Mouse (Mus musculus) heart, embryonic 11.5 days (tissue): ENCODE data around the gene Sh2d2a. TPM values are rescaled to one million over a fixed set of nuclear protein-coding genes. Genes with fewer than 3 reads are reported as not detected.
"Not testable (repeated sequence)": the region's sequence is repeated elsewhere in the genome, so short reads cannot be mapped to it uniquely, and the experiment has no call there.

ENCODE experiments used
- ATAC-seq: fragments of 200-750 bp; cut with Nextera tagmentation; replicated peaks from 2 replicates; pipeline ENCODE4 v1.8.0; 2017; ENCODE audit warnings: moderate library complexity; ENCODE audit not compliant: insufficient number of reproducible peaks, low FRiP score, low TSS enrichment
- H3K27ac ChIP-seq: fragments of 300-500 bp; sonication (generic); 2 replicates; pipeline ENCODE4 v1.5.1; 2014; ENCODE audit warnings: mild to moderate bottlenecking, low read depth, low read length
- H3K27me3 ChIP-seq: fragments of 300-500 bp; sonication (generic); 2 replicates; pipeline ENCODE4 v1.6.1; 2014; ENCODE audit warnings: mild to moderate bottlenecking, low read length, mixed read lengths; ENCODE audit not compliant: control insufficient read depth, insufficient read depth
- H3K36me3 ChIP-seq: fragments of 300-500 bp; sonication (generic); 2 replicates; pipeline ENCODE4 v1.6.1; 2014; ENCODE audit warnings: mild to moderate bottlenecking, low read length, moderate library complexity, mixed read lengths; ENCODE audit not compliant: control insufficient read depth, insufficient read depth
- H3K4me1 ChIP-seq: fragments of 300-500 bp; sonication (generic); 2 replicates; pipeline ENCODE4 v1.6.1; 2014; ENCODE audit warnings: low read length; ENCODE audit not compliant: control insufficient read depth, insufficient read depth
- H3K4me2 ChIP-seq: fragments of 300-500 bp; sonication (generic); 2 replicates; pipeline ENCODE4 v1.6.1; 2014; ENCODE audit warnings: mild to moderate bottlenecking, moderate library complexity
- H3K4me3 ChIP-seq: fragments of 300-500 bp; sonication (generic); 2 replicates; pipeline ENCODE4 v1.5.1; 2014; ENCODE audit warnings: low read depth, low read length
- H3K9ac ChIP-seq: fragments of 300-500 bp; sonication (generic); 2 replicates; pipeline ENCODE4 v1.6.1; 2014; ENCODE audit warnings: mild to moderate bottlenecking, low read depth, low read length, moderate library complexity
- H3K9me3 ChIP-seq: fragments of 300-500 bp; sonication (generic); replicated peaks from 2 replicates; pipeline ENCODE4 v1.6.1; 2016; ENCODE audit warnings: low read length; ENCODE audit not compliant: control insufficient read depth
- WGBS: fragments of 180-500 bp; shearing (Covaris S2); extraction: QIAGEN DNeasy Blood & Tissue Kit; methylation state at CpG from one replicate; pipeline ENCODE4 v1.1.7; 2014; ENCODE audit not compliant: insufficient replicate concordance; 5-methylcytosine and 5-hydroxymethylcytosine counted together
- polyA plus RNA-seq: library from polyadenylated mRNA; unstranded; fragments of >200 nt; fragmentation: Nextera tagmentation; extraction: Ambion mirVana; gene quantifications from 2 replicates; pipeline ENCODE4 v1.2.1, GENCODE M21; 2014

Gene Sh2d2a
- polyA plus RNA-seq, 1 experiment from 2014 or later = 0.17 TPM

DNA sequence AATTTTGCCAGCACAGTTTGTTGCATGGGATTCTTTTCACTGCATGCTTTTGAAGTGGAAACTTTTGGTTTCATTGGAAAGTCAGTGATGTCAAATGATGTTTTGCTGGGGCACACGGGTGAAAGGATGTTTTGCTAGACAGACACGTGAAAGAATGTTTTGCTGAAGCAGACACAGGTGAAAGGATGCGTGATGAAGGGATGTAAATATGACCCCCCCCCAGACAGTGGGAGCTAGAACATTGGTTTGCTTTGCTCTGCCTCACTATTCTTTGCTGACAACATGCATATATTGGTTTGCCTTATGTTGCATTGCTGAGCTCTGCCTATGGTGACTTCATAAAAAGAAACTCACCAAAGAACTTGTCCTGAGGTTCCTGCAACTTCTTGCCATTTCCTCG lies 1.6 kb upstream of the Sh2d2a start:
- no peak overlapping the region for H3K4me2 ChIP-seq
- no peak overlapping the region for H3K9ac ChIP-seq
- H3K9me3 ChIP-seq = no peaks in the 10 kb centered on the region
- H3K4me1 ChIP-seq = peaks cover 5% of the 10 kb centered on the region; the same call in 1 of the 2 replicates
- H3K4me3 ChIP-seq = no peak overlapping the region
- no peaks in the 10 kb centered on the region; the same call in 1 of the 2 replicates for H3K27me3 ChIP-seq
- H3K27ac ChIP-seq = no peak overlapping the region
- no peaks in the 10 kb centered on the region for H3K36me3 ChIP-seq
- ATAC-seq = no peak
- 78% methylated on average over 4 of the region's 4 CpGs for WGBS

DNA sequence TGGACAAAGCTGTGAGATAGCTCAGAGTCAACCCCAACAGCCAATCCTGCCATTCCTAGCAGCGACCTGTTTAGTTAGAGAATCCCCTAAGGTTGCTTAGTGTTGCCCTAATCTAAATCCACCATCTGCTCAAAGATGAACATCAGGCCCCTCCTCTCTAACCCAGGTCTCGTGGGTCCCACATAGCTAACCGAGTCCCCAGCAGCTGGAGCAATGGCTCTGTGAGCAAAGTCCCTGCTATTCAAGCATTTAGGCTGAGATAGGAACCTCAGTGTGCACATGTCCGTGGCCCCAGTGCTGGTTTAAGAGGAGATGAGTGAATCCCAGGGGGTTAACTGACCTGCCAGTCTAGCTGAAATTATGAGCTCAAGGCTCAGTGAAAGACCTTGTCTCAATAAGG lies 369 bp upstream of the Sh2d2a start:
- H3K9me3 ChIP-seq = no peaks in the 10 kb centered on the region
- no peaks in the 10 kb centered on the region for H3K36me3 ChIP-seq
- 73% methylated on average over 4 of the region's 4 CpGs for WGBS
- H3K4me3 ChIP-seq = no peak overlapping the region
- no peak overlapping the region for H3K27ac ChIP-seq
- no peak for ATAC-seq
- no peak overlapping the region for H3K4me2 ChIP-seq
- H3K9ac ChIP-seq = no peak overlapping the region
- peaks cover 5% of the 10 kb centered on the region; the same call in 1 of the 2 replicates for H3K4me1 ChIP-seq
- H3K27me3 ChIP-seq = no peaks in the 10 kb centered on the region

DNA sequence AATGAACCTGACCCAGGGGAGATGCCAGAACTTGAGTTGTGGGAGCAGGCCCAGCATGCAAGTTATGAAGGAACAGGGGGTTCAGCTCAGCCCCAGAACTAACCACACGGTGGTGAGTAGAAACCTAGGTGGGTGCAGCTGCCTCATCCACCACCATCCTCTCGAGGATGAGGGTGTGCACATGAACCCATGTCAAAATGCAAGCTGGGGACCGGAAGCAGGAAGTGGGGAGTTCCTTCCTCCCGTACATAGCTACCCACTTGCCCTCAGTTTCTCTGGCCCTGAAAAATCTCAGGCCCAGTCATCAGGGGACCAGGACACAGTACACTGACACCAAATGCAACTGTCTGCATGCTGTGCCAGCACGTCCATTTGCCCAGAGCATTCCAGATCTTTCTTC lies 1.1 kb downstream of the Sh2d2a start:
- Histone ChIP-seq H3K27me3 (no peaks in the 10 kb centered on the region), H3K9ac (no peak overlapping the region), H3K4me3 (no peak overlapping the region), H3K4me1 (peaks cover 5% of the 10 kb centered on the region; the same call in 1 of the 2 replicates), H3K27ac (no peak overlapping the region), H3K4me2 (no peak overlapping the region), H3K36me3 (no peaks in the 10 kb centered on the region), H3K9me3 (no peaks in the 10 kb centered on the region)
- ATAC-seq = no peak
- 66% methylated on average over 5 of the region's 5 CpGs for WGBS

DNA sequence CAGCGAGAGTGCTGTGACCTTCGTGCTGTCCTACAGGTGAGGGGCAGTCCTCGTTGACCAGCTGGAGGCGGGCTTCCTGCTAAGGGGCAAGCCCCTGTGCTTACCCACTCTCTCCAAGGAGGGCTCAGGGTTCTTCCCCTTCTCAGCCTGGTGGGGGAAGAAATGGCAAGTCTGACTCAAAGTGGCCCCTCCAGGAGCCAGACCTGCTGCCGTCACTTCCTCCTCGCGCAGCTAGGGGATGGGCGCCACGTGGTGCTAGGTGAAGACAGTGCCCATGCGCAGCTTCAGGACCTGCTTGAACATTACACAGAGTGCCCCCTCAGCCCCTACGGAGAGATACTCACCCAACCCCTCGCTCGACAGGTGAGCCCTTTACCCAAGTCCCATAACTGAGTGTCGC lies 2.6 kb downstream of the Sh2d2a start:
- Histone ChIP-seq H3K4me3 (no peak overlapping the region), H3K9me3 (no peaks in the 10 kb centered on the region), H3K9ac (no peak overlapping the region), H3K4me2 (no peak overlapping the region), H3K4me1 (peaks cover 5% of the 10 kb centered on the region; the same call in 1 of the 2 replicates), H3K27me3 (no peaks in the 10 kb centered on the region), H3K27ac (no peak overlapping the region), H3K36me3 (no peaks in the 10 kb centered on the region)
- 72% methylated on average over 14 of the region's 14 CpGs for WGBS
- ATAC-seq = no peak

DNA sequence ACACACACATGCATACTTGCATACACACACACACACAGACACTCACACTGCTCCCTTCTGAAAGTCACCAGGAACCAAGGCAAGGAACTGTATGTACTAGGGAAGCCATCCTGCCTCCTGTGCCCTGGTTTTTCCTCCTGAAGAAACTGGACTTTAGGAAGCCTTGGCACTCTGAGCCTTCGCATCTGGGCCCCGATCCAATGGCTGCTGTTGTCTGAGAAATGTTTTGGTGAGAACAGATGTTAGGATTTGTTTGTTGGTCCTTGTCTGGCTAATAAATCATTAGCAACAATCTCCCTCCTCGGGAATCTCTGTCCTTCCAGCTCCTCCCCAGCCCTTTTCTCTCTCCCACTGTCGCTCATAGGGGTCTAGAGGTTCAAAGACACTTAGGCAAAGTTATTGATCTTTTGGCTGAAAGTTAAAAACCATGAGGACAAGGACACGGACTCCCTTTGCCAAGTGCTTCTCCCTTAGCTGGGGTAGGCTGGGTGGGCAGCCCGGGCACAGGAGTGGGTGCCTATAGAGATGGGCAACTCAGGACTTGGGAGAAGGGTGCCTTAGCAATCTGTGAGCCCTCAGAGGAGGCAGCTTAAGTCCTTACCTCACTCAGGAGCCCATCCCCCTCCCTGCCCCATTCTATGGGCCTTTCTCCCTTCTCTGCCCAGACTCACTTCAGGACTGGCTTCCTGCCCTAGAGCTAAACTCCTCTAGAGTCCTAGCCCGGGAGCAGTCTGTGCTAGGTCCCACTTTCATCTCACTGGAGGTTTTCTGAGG lies 8.4 kb downstream of the Sh2d2a start:
- H3K27ac ChIP-seq = no peak overlapping the region
- no peaks in the 10 kb centered on the region for H3K4me1 ChIP-seq
- H3K9me3 ChIP-seq = no peaks in the 10 kb centered on the region
- H3K36me3 ChIP-seq = peaks cover 14% of the 10 kb centered on the region
- WGBS = 61% methylated on average over 7 of the region's 7 CpGs
- no peak for ATAC-seq
- no peak overlapping the region for H3K9ac ChIP-seq
- no peak overlapping the region for H3K4me2 ChIP-seq
- H3K4me3 ChIP-seq = no peak overlapping the region
- H3K27me3 ChIP-seq = no peaks in the 10 kb centered on the region

DNA sequence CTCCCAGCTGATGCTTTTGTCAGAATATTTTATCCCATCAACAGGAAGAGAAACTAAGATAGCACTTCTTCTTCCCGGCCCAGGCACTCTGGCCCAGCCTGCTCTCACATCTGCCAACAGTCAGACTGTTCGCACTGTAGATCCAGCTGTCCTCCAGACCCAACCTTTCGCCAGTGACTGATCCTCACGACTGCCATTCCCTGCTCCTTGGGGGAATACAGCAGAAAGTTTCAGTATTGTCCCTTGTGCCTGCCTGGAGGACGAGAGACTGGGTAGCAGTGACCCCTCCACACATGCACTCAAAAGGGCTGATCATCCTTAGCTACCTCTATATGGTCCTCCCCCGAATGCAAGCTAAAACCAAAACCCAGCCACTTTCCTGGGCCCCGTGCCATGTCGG lies 9.4 kb downstream of the Sh2d2a start:
- H3K36me3 ChIP-seq = peaks cover 14% of the 10 kb centered on the region
- 81% methylated on average over 8 of the region's 8 CpGs for WGBS

DNA sequence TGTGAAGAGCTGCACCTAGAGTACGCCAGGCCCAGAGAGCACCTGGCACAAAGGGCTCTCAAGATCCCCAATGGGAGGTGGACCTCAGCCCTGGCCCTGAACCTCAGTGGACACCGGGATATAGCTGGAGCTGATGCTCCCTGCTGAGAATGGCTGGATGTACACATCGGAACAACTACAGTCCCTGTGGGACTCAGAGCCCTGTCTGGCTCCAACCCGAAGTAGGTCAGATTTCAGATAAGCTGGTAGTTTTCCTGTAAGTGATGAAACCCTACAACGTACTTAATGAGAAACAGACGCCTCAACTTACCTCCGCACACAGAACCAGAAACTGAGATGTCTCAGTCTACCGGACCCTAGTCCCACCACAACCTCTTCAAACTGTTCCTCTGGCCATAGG lies 11.1 kb downstream of the Sh2d2a start:
- H3K4me2 ChIP-seq = no peak overlapping the region
- H3K27ac ChIP-seq = no peak overlapping the region
- no peak overlapping the region for H3K4me3 ChIP-seq
- 87% methylated on average over 8 of the region's 8 CpGs for WGBS
- no peaks in the 10 kb centered on the region for H3K4me1 ChIP-seq
- peaks cover 23% of the 10 kb centered on the region for H3K36me3 ChIP-seq
- ATAC-seq = no peak
- H3K9ac ChIP-seq = no peak overlapping the region
- no peaks in the 10 kb centered on the region for H3K9me3 ChIP-seq
- H3K27me3 ChIP-seq = no peaks in the 10 kb centered on the region

More for the DNA sequence above, 9.4 kb downstream of the Sh2d2a start:
- Histone ChIP-seq H3K9me3 (no peaks in the 10 kb centered on the region), H3K4me2 (no peak overlapping the region), H3K27ac (no peak overlapping the region), H3K4me3 (no peak overlapping the region), H3K4me1 (no peaks in the 10 kb centered on the region), H3K27me3 (no peaks in the 10 kb centered on the region), H3K9ac (no peak overlapping the region)
- no peak for ATAC-seq

DNA sequence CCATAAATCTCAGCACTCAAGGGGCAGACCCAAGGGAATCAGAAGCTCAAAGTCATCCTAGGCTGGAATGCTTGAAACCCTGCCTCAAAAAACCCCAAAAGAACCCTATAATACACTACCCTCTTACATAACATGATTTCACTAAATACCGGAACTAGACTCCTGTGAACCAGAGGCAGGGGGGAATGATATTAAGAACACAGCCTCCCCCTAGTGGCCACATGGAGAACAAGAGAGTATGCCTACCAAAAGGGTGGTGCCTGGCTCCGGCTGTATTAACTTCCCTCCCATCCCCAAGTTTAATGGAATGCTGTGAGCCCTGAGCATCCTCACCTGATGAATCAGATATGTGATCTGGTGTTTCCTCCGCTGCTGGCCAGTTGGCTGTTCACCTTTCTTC lies 13.3 kb downstream of the Sh2d2a start:
- WGBS = 38% methylated on average over 3 of the region's 3 CpGs
- H3K9ac ChIP-seq = no peak overlapping the region
- H3K27me3 ChIP-seq = no peaks in the 10 kb centered on the region
- no peaks in the 10 kb centered on the region for H3K9me3 ChIP-seq
- H3K4me2 ChIP-seq = no peak overlapping the region
- H3K27ac ChIP-seq = no peak overlapping the region
- peaks cover 28% of the 10 kb centered on the region for H3K36me3 ChIP-seq
- no peaks in the 10 kb centered on the region for H3K4me1 ChIP-seq
- no peak for ATAC-seq
- H3K4me3 ChIP-seq = no peak overlapping the region

DNA sequence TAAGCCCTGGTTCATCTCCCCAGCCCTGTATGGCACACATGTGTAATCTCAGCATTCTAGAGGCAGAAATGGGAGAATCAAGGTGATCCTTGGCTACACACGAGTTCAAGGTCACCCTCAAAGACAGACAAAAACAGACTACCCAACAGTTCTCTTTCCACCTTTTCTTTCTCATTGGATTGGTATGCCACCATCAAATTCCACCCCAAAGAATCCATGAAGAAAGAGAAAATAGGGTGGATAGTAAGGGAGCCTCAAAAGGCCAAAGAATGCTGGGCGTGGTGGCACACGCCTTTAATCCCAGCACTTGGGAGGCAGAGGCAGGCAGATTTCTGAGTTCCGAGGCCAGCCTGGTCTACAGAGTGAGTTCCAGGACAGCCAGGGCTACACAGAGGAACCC lies 17.6 kb downstream of the Sh2d2a start:
- not testable (repeated sequence) for H3K9me3 ChIP-seq, H3K4me3 ChIP-seq, H3K4me1 ChIP-seq, H3K9ac ChIP-seq, H3K27me3 ChIP-seq, H3K27ac ChIP-seq, ATAC-seq, H3K4me2 ChIP-seq
- H3K36me3 ChIP-seq = peaks cover 35% of the 10 kb centered on the region
- 91% methylated on average over 4 of the region's 4 CpGs for WGBS
